Mouse (Mus musculus) liver, embryonic 14.5 days (tissue): Measurements from ENCODE around the gene Lrrc25.

Experiments used
- CTCF ChIP-seq: IDR thresholded peaks from 2 replicates; pipeline ENCODE4 v1.5.1; 2016; ENCODE audit warnings: antibody characterized with exemption, low read depth, control low read depth
- EP300 ChIP-seq: IDR thresholded peaks from 2 replicates; pipeline ENCODE4 v1.6.1; 2016; ENCODE audit warnings: antibody characterized with exemption, low read depth

DNA sequence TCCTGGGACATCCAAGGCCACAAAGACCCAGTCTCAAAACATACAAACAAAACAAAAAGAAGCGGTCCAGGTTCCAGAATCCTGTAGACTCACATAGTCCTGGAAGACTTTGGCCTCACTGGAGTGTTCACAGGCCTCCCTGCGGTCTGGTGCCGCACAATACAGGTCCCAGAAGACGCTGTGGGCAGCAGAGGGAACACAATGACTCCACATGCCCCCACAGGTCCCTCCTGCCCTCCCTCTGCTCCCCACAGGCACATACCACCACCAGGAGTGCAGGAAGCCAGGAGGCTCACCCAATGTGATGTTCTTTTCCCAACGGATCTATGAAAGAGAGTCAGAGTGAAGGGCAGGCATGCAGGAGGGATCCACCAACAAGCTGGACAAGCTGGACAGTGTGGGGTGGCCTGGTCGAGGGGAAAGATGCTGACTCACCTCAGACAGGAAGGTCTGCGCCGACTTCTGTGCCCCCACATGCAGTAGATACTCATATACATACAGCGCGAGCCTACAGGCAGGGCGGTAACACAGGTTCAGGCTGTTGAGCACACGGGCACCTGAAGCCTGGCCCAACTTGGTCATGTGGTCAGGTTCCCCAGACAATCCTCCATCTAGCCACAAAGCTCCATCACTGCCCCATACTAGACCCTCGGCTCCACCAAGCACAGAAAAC, 13.7 kb upstream of the Lrrc25 start:
- TF ChIP-seq EP300 (no peak), CTCF (no peak)
